Mouse (Mus musculus): ENCODE measurements around the gene Fmnl2.

GRCm38 (mm10) chr2:52900780-52901179 is 43.1 kb downstream of the Fmnl2 start:
- TF ChIP-seq CTCF (IDR thresholded peaks at IDR 0.05; ENCODE audit: extremely low read depth, insufficient read depth, insufficient read length, insufficient replicate concordance) (no peak), POLR2A (IDR thresholded peaks at IDR 0.05; ENCODE audit: low read depth, low read length) (no peak)
